Mouse (Mus musculus) lung, embryonic 15.5 days (tissue): ENCODE results near the gene Phactr2. TPM values are rescaled to one million over a fixed set of nuclear protein-coding genes. Genes with fewer than 3 reads are reported as not detected.
"Not testable (repeated sequence)": the region's sequence is repeated elsewhere in the genome, so short reads cannot be mapped to it uniquely, and the experiment has no call there.

ENCODE experiments used
- ATAC-seq: fragments of 200-750 bp; cut with Nextera tagmentation; 2 replicates; pipeline ENCODE4 v1.8.0; 2017; ENCODE audit warnings: moderate number of reproducible peaks, borderline replicate concordance; ENCODE audit not compliant: low FRiP score, low TSS enrichment; ENCODE audit errors: extremely low read depth
- H3K27ac ChIP-seq: fragments of 300-500 bp; sonication (generic); 2 replicates; pipeline ENCODE4 v1.5.1; 2015; ENCODE audit warnings: moderate library complexity, mild to moderate bottlenecking, inconsistent platforms
- H3K27me3 ChIP-seq: fragments of 300-500 bp; sonication (generic); 2 replicates; pipeline ENCODE4 v1.6.1; 2015; ENCODE audit warnings: inconsistent platforms
- H3K36me3 ChIP-seq: fragments of 300-500 bp; sonication (generic); 2 replicates; pipeline ENCODE4 v1.6.1; 2015; ENCODE audit warnings: inconsistent platforms
- H3K4me1 ChIP-seq: fragments of 300-500 bp; sonication (generic); 2 replicates; pipeline ENCODE4 v1.6.1; 2015; ENCODE audit warnings: inconsistent platforms
- H3K4me2 ChIP-seq: fragments of 300-500 bp; sonication (generic); 2 replicates; pipeline ENCODE4 v1.6.1; 2015; ENCODE audit warnings: inconsistent platforms, mild to moderate bottlenecking, moderate library complexity
- H3K4me3 ChIP-seq: fragments of 300-500 bp; sonication (generic); 2 replicates; pipeline ENCODE4 v1.5.1; 2015; ENCODE audit warnings: mild to moderate bottlenecking, inconsistent platforms
- H3K9ac ChIP-seq: fragments of 300-500 bp; sonication (generic); 2 replicates; pipeline ENCODE4 v1.6.1; 2015; ENCODE audit warnings: inconsistent platforms
- H3K9me3 ChIP-seq: fragments of 300-500 bp; sonication (generic); 2 replicates; pipeline ENCODE4 v1.6.1; 2016; ENCODE audit warnings: inconsistent platforms
- WGBS: fragments of 180-500 bp; shearing (Covaris S2); methylation state at CpG from one replicate; pipeline ENCODE4 v1.1.7; 2015; 5-methylcytosine and 5-hydroxymethylcytosine counted together
- polyA plus RNA-seq: library from polyadenylated mRNA; unstranded; fragments of >200 nt; fragmentation: Nextera tagmentation; extraction: Ambion mirVana; gene quantifications from 2 replicates; pipeline ENCODE4 v1.2.1, GENCODE M21; 2015

Phactr2 gene
- 33.3 and 33.7 TPM in 2 replicates for polyA plus RNA-seq

DNA sequence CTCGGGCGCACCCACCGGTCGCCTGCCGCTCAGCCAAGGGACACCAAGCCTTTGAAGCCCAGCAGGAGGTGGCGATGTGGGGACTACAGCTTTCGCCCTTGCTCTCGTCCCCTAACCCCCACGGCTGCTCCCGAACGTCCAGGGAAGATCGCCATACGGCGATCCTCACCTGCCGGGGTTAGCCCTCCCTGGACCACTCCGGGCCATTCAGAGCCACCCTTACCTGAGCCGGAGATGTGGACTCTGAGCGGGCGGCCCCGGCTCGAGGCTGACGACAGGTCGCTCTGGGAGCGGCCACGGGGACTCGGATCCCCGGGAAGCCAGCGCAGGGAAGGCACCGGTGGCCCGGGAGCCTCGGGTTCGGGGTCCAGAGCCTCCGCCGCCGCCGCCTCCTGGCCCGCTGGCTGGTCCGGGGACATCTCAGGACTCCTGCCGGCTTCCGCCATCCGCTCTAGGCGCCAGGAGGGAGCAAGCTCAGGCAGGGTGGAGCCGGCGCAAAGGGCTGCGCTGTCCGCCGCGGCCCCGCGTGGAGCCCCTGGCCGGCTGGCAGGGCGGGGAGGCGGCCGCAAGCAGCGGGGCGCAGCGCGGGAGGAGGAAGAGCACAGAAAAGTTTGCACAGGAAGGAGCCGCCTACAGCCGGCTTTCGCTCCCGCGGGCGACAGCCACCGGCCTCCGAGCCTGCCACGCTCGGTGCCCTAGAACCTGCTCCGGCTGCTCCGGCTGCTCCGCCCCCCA lies at the start of gene Phactr2:
Gene Phactr2 (minus strand): TSS at position 580 of the 735 bp plus-strand sequence.
- peak; percentile 75 for ATAC-seq
- peaks cover 36% of the 10 kb centered on the region for H3K27me3 ChIP-seq
- peak within 1 kb of the TSS; percentile 97 for H3K4me2 ChIP-seq
- H3K36me3 ChIP-seq = no peaks in the 10 kb centered on the region
- H3K4me1 ChIP-seq = peaks cover 16% of the 10 kb centered on the region; the same call in 1 of the 2 replicates
- H3K4me3 ChIP-seq = peak within 1 kb of the TSS; percentile 48
- H3K9ac ChIP-seq = peak within 1 kb of the TSS; percentile 51
- no peak within 1 kb of the TSS for H3K27ac ChIP-seq
- under 1% methylated on average over 61 of the region's 71 CpGs for WGBS
- no peaks in the 10 kb centered on the region for H3K9me3 ChIP-seq

DNA sequence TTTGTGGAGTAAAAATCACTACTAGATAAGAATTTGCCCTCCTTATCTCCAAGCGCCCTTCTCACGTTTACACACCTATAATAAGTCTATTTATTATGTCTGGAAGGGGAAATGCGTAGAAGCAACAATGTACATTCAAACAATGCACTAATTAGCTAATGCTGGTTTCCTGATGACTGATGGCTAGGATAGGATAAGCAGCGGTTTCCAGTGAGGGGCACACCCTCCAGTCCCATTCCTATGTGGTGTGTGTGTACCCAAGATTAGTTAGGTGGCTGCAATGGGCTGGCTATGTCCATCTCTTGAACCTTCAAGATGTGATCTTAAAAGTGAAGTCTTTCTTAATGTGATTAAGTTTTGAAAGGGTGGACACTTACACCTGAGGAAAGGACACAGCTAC lies 47.6 kb upstream of the Phactr2 start:
- Histone ChIP-seq H3K4me2 (no peak overlapping the region), H3K9me3 (no peaks in the 10 kb centered on the region), H3K36me3 (0 out of 2 replicates have a peak, but pooled peaks cover 7% of the 10 kb centered on the region), H3K9ac (no peak overlapping the region), H3K27ac (no peak overlapping the region), H3K27me3 (no peaks in the 10 kb centered on the region), H3K4me3 (no peak overlapping the region), H3K4me1 (no peaks in the 10 kb centered on the region)
- 60% methylated on average over 4 of the region's 4 CpGs for WGBS
- no peak for ATAC-seq

DNA sequence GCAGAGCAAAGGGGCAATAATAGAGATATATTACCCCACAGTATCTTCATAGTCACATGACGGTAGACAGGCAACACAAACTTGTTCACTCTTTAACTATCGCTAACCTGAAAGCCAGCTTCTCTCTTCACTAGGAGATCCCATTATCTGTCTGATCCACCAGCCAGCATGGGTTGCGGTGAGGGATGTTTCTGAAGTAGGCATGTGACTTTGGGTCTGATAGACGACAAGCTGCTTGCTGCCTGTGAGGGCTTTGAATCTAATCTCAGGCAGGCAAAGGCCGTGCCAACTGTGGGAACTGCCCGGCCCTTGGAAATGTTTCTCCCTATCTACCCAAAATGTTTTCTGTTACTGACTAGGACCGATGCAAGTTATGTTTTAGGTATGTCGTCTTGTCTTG lies 28.2 kb upstream of the Phactr2 start:
- Histone ChIP-seq H3K4me2 (0 out of 2 replicates have a peak overlapping the region, but pooled peaks have one; percentile 87), H3K27me3 (no peaks in the 10 kb centered on the region), H3K4me3 (no peak overlapping the region), H3K4me1 (peaks cover 6% of the 10 kb centered on the region; the same call in 1 of the 2 replicates), H3K9ac (no peak overlapping the region), H3K36me3 (0 out of 2 replicates have a peak, but pooled peaks cover 6% of the 10 kb centered on the region), H3K27ac (no peak overlapping the region), H3K9me3 (no peaks in the 10 kb centered on the region)
- ATAC-seq = no peak
- WGBS = 80% methylated on average over 8 of the region's 8 CpGs

- H3K36me3 ChIP-seq, ATAC-seq, H3K27ac ChIP-seq, H3K27me3 ChIP-seq, H3K4me1 ChIP-seq, H3K9me3 ChIP-seq: not testable (repeated sequence)
- H3K9ac ChIP-seq = 0 out of 2 replicates have a peak overlapping the region, but pooled peaks have one; percentile 62
- peak overlapping the region; percentile 66 for H3K4me3 ChIP-seq
- peak overlapping the region; percentile 87 for H3K4me2 ChIP-seq
- 47% methylated on average over 4 of the region's 4 CpGs for WGBS
These were observed 27.3 kb upstream of the Phactr2 start for GRCm38 (mm10) chr10:13501533-13501932.

DNA sequence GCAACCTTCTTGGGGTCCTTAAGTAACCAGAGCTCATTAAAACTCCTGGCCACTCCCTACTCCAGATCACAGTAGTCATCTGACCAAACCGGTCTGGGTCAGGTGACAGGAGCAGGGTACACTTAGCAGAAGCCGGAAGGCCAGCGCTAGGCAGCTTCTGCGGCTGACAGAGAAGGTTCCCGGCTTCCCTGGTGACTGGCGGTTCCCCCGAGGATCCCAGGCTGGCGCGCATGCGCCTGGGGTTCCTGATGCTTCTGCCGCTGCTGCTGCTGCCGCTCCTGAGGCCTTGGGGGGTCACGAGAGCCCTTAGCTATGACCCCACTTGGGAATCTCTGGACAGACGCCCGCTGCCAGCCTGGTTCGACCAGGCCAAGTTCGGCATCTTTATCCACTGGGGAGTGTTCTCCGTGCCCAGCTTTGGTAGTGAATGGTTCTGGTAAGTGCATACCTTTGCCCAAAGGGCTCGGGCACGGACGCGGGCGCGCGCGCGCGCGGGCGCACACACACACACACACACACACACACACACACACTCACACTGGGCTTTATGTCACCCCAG lies 26.8 kb upstream of the Phactr2 start:
- peak; percentile 95 for ATAC-seq
- Histone ChIP-seq H3K9me3 (no peaks in the 10 kb centered on the region), H3K36me3 (0 out of 2 replicates have a peak, but pooled peaks cover 4% of the 10 kb centered on the region), H3K4me3 (peak overlapping the region; percentile 66), H3K9ac (peak overlapping the region; percentile 62), H3K27me3 (no peaks in the 10 kb centered on the region), H3K27ac (peak overlapping the region; percentile 60), H3K4me1 (peaks cover 6% of the 10 kb centered on the region; the same call in 1 of the 2 replicates), H3K4me2 (peak overlapping the region; percentile 87)
- 1% methylated on average over 29 of the region's 30 CpGs for WGBS

DNA sequence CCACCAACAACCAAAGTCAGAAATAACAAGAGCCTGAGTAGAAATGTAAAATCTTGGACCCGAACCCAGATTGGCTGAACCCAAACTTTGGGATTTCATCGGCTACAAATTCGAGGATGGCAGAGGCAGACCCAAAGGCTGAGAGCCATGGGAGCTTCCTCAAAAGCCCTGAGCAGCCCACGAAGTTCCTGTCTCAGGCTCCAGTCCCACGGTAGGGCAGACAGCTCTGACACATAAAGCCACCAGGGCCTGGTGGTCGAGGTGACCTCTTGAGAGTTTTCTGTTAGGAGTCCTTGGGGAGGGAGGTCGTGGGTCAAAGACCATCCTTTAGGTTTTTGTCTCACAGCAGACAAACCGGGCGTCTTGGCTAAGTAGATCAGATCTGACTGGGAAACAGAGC lies 26.3 kb upstream of the Phactr2 start:
- H3K27ac ChIP-seq = peak overlapping the region; percentile 60
- no peaks in the 10 kb centered on the region for H3K36me3 ChIP-seq
- 42% methylated on average over 9 of the region's 9 CpGs for WGBS
- H3K9ac ChIP-seq = no peak overlapping the region
- H3K4me1 ChIP-seq = peaks cover 6% of the 10 kb centered on the region; the same call in 1 of the 2 replicates
- H3K4me3 ChIP-seq = peak overlapping the region; percentile 66
- H3K9me3 ChIP-seq = no peaks in the 10 kb centered on the region
- ATAC-seq = no peak
- H3K27me3 ChIP-seq = no peaks in the 10 kb centered on the region
- peak overlapping the region; percentile 87 for H3K4me2 ChIP-seq

GRCm38 (mm10) chr10:13499331-13499730 lies 25.1 kb upstream of the Phactr2 start, which contains the start of gene Fuca2:
Gene Fuca2 (plus strand): TSS chr10:13499540.
- 81% methylated on average over 2 of the region's 2 CpGs for WGBS
- Histone ChIP-seq H3K27me3 (no peaks in the 10 kb centered on the region), H3K9me3 (no peaks in the 10 kb centered on the region), H3K9ac (no peak within 1 kb of the TSS), H3K27ac (peak within 1 kb of the TSS; percentile 60), H3K4me2 (no peak within 1 kb of the TSS), H3K4me1 (peaks cover 6% of the 10 kb centered on the region; the same call in 1 of the 2 replicates), H3K36me3 (no peaks in the 10 kb centered on the region), H3K4me3 (no peak within 1 kb of the TSS)
- no peak for ATAC-seq

- no peaks in the 10 kb centered on the region for H3K9me3 ChIP-seq
- H3K27ac ChIP-seq = no peak overlapping the region
- no peak for ATAC-seq
- H3K4me2 ChIP-seq = no peak overlapping the region
- WGBS = 70% methylated on average over 3 of the region's 3 CpGs
- no peaks in the 10 kb centered on the region for H3K36me3 ChIP-seq
- no peak overlapping the region for H3K9ac ChIP-seq
- H3K4me3 ChIP-seq = no peak overlapping the region
- no peaks in the 10 kb centered on the region for H3K27me3 ChIP-seq
- H3K4me1 ChIP-seq = peaks cover 4% of the 10 kb centered on the region; the same call in 1 of the 2 replicates
These were observed 22.1 kb upstream of the Phactr2 start for GRCm38 (mm10) chr10:13496315-13496714.

DNA sequence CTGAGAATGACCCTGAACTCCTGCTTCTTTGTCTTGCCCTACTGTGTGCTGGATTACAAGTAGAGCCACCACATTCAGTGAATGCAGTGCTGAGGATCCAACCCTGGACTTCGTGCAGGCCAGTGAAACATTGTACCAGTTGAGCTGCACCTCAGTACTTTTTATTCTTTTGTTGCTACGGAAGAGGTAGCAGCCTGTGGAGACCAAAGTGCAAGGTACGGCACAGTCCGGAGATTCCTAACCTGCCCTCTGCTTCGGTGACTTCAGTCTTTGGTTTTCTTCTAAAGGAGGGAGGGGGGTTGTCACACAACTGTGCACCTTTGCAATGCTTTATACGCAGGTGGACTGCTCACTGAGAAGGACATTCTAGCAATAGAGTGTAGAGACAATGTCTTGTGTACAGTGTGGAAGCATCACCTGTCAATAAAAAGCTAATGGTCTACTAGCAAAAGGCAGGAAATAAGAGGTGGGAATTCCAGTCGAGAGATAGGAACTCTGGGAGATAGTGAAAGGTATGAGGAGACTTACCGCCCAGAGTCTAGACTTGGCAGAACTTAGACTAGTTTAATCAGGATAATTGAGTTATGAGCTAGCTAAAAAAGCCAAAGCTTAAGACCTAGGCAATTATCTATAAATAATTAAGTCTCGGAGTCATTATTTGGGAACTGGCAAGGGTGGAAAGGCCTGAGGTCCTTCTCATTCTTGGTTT lies 19.9 kb upstream of the Phactr2 start:
- H3K4me3 ChIP-seq = no peak overlapping the region
- WGBS = 81% methylated on average over 9 of the region's 9 CpGs
- H3K4me1 ChIP-seq = no peaks in the 10 kb centered on the region
- H3K27ac ChIP-seq = no peak overlapping the region
- no peak overlapping the region for H3K9ac ChIP-seq
- no peak for ATAC-seq
- no peak overlapping the region for H3K4me2 ChIP-seq
- H3K27me3 ChIP-seq = no peaks in the 10 kb centered on the region
- no peaks in the 10 kb centered on the region for H3K9me3 ChIP-seq
- no peaks in the 10 kb centered on the region for H3K36me3 ChIP-seq

- H3K4me1 ChIP-seq = no peaks in the 10 kb centered on the region
- WGBS = 71% methylated on average over 6 of the region's 6 CpGs
- H3K9me3 ChIP-seq = no peaks in the 10 kb centered on the region
- H3K27ac ChIP-seq = no peak overlapping the region
- H3K9ac ChIP-seq = no peak overlapping the region
- H3K4me3 ChIP-seq = no peak overlapping the region
- H3K27me3 ChIP-seq = no peaks in the 10 kb centered on the region
- no peaks in the 10 kb centered on the region for H3K36me3 ChIP-seq
- ATAC-seq = no peak
- no peak overlapping the region for H3K4me2 ChIP-seq
These were observed 15.5 kb upstream of the Phactr2 start for GRCm38 (mm10) chr10:13489671-13490070.

- 68% methylated on average over 4 of the region's 4 CpGs for WGBS
These were observed 11.7 kb upstream of the Phactr2 start for GRCm38 (mm10) chr10:13485958-13486357.

More at GRCm38 (mm10) chr10:13485958-13486357, 11.7 kb upstream of the Phactr2 start:
- Histone ChIP-seq H3K4me1 (no peaks in the 10 kb centered on the region), H3K27ac (no peak overlapping the region), H3K36me3 (no peaks in the 10 kb centered on the region), H3K9ac (no peak overlapping the region), H3K9me3 (no peaks in the 10 kb centered on the region), H3K4me2 (no peak overlapping the region), H3K4me3 (no peak overlapping the region), H3K27me3 (no peaks in the 10 kb centered on the region)
- ATAC-seq = no peak
